Mouse (Mus musculus): ENCODE measurements around the gene Mfsd6l.

Mfsd6l gene

GRCm38 (mm10) chr11:68553981-68554471 lies 2.0 kb upstream of the Mfsd6l start:
- no peak for DNase-seq (ENCODE audit: low spot score)

- no peak for DNase-seq (ENCODE audit: low spot score)
Measured at GRCm38 (mm10) chr11:68559546-68559945, 3.6 kb downstream of the Mfsd6l start.

GRCm38 (mm10) chr11:68561957-68562950 lies 6.3 kb downstream of the Mfsd6l start:
- no peak for DNase-seq (ENCODE audit: low spot score)

GRCm38 (mm10) chr11:68564356-68565031 lies 8.5 kb downstream of the Mfsd6l start:
- DNase-seq (ENCODE audit: low spot score) = no peak

- no peak for DNase-seq (ENCODE audit: low spot score)
Measured at GRCm38 (mm10) chr11:68565032-68565429, 9.0 kb downstream of the Mfsd6l start.

- no peak for DNase-seq (ENCODE audit: low spot score)
Measured at GRCm38 (mm10) chr11:68566447-68567059, 10.6 kb downstream of the Mfsd6l start.

- no peak for DNase-seq (ENCODE audit: low spot score)
Measured at GRCm38 (mm10) chr11:68570861-68571260, 14.9 kb downstream of the Mfsd6l start.

GRCm38 (mm10) chr11:68577076-68577475 lies 21.1 kb downstream of the Mfsd6l start:
- no peak for DNase-seq (ENCODE audit: low spot score)

GRCm38 (mm10) chr11:68579462-68579881 lies 23.5 kb downstream of the Mfsd6l start:
- no peak for DNase-seq (ENCODE audit: low spot score)

GRCm38 (mm10) chr11:68580566-68580965 lies 24.6 kb downstream of the Mfsd6l start:
- DNase-seq (ENCODE audit: low spot score) = no peak

- DNase-seq (ENCODE audit: low spot score) = no peak
Measured at GRCm38 (mm10) chr11:68583225-68583624, 27.2 kb downstream of the Mfsd6l start.

- DNase-seq (ENCODE audit: low spot score) = no peak
Measured at GRCm38 (mm10) chr11:68583906-68584480, 28.0 kb downstream of the Mfsd6l start.

GRCm38 (mm10) chr11:68585890-68586289 lies 29.9 kb downstream of the Mfsd6l start:
- DNase-seq (ENCODE audit: low spot score) = no peak

GRCm38 (mm10) chr11:68586721-68587120 lies 30.7 kb downstream of the Mfsd6l start, which contains the start of gene Ccdc42:
Ccdc42 (plus strand) TSS chr11:68587021.
- DNase-seq (ENCODE audit: low spot score) = no peak

GRCm38 (mm10) chr11:68589055-68589809 lies 33.2 kb downstream of the Mfsd6l start:
- peak; percentile 30 for DNase-seq (ENCODE audit: low spot score)

GRCm38 (mm10) chr11:68591708-68592107 lies 35.7 kb downstream of the Mfsd6l start:
- DNase-seq (ENCODE audit: low spot score) = no peak

- no peak for DNase-seq (ENCODE audit: low spot score)
Measured at GRCm38 (mm10) chr11:68593247-68593646, 37.3 kb downstream of the Mfsd6l start.

- DNase-seq (ENCODE audit: low spot score) = no peak
Measured at GRCm38 (mm10) chr11:68597912-68598311, 41.9 kb downstream of the Mfsd6l start.

- DNase-seq (ENCODE audit: low spot score) = no peak
Measured at GRCm38 (mm10) chr11:68600551-68601021, 44.6 kb downstream of the Mfsd6l start.

- no peak for DNase-seq (ENCODE audit: low spot score)
Measured at GRCm38 (mm10) chr11:68601486-68601991, 45.6 kb downstream of the Mfsd6l start.

All from ovary, adult 18-20 months (tissue).